Mouse (Mus musculus): ENCODE results near the gene Ddx25. TPM values are rescaled to one million over a fixed set of nuclear protein-coding genes. Genes with fewer than 3 reads are reported as not detected.
A peak's percentile ranks its signal among the peaks of the same experiment; 100 is the strongest.

Ddx25 gene
- polyA plus RNA-seq, 1 experiment from 2014 or later = 32.4 TPM

DNA sequence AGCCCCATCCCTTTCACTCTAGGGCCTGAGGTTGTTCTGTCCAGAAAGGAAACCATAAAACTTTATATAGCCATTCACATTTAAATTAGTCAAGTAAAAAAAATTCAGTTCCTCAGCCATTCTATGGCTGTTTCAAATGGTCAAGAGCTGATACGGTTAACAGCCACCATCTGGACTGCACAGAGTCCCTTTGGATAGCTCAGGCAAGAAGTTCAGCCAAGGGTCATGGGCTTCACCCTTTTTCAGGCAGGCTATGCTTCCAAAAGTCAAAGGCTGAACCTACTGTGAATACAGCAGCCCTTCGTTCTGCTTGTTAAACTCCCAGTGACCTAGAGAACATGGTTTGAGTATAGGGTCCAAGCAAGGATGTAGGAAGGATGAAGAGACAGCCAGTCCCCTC is 13.7 kb downstream of the Ddx25 start:
- Histone ChIP-seq H3K4me2 (ENCODE audit: low read length) (no peak overlapping the region), H3K36me3 (ENCODE audit: control insufficient read depth, insufficient read depth, low read length) (peaks cover 22% of the 10 kb centered on the region), H3K9ac (ENCODE audit: low read depth, low read length) (no peak overlapping the region), H3K4me3 (ENCODE audit: low read depth, low read length) (no peak overlapping the region), H3K4me1 (ENCODE audit: control insufficient read depth, insufficient read depth, low read length) (no peaks in the 10 kb centered on the region), H3K27me3 (ENCODE audit: control insufficient read depth, insufficient read depth, low read depth, low read length) (no peaks in the 10 kb centered on the region), H3K27ac (ENCODE audit: low read length) (no peak overlapping the region), H3K9me3 (replicated peaks; ENCODE audit: control insufficient read depth, low read length, poor library complexity, severe bottlenecking) (no peaks in the 10 kb centered on the region)
- 87% methylated on average over 2 of the region's 2 CpGs for WGBS
- ATAC-seq = no peak

DNA sequence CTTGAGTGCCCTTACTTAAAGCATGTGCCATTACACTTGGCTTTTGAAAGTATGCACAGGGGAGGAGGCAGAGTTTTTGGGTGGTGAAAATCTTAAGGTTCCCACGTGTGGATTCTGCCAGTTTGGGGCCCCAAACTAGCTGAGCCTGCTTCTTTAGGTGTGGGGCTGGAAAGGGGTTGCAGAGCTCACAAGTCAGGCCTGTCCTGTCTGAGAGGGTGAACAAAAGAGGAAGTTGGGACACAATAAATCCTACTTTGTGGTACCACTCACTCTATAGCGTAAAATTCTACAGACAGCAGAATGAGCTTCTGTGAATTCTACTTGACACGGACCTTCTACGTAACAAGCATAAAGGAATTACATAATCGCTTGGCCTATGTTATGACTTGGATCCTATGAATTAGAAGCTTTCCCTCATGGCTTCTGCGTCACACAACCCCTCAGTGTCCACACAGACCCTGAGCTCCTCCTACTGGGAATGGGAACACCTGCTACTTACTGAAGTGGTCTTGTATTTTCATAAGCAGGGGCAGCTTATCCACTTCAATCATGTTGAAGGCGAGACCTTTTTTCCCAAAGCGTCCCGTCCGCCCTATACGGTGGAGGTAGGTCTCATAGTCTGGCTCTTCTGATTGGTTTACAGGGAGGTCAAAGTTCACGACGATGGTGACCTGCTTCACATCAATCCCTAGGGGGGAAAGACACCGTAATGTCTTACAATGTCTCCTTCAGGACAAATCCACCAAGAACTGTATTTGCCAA is 15.0 kb downstream of the Ddx25 start:
- no peak for ATAC-seq
- H3K27me3 ChIP-seq (ENCODE audit: control insufficient read depth, insufficient read depth, low read depth, low read length) = no peaks in the 10 kb centered on the region
- H3K36me3 ChIP-seq (ENCODE audit: control insufficient read depth, insufficient read depth, low read length) = peaks cover 22% of the 10 kb centered on the region
- no peak overlapping the region for H3K9ac ChIP-seq (ENCODE audit: low read depth, low read length)
- H3K4me2 ChIP-seq (ENCODE audit: low read length) = no peak overlapping the region
- no peak overlapping the region for H3K4me3 ChIP-seq (ENCODE audit: low read depth, low read length)
- WGBS = 74% methylated on average over 14 of the region's 14 CpGs
- H3K9me3 ChIP-seq (replicated peaks; ENCODE audit: control insufficient read depth, low read length, poor library complexity, severe bottlenecking) = no peaks in the 10 kb centered on the region
- no peak overlapping the region for H3K27ac ChIP-seq (ENCODE audit: low read length)
- H3K4me1 ChIP-seq (ENCODE audit: control insufficient read depth, insufficient read depth, low read length) = no peaks in the 10 kb centered on the region

- Histone ChIP-seq H3K4me2 (ENCODE audit: low read length) (no peak overlapping the region), H3K9me3 (replicated peaks; ENCODE audit: control insufficient read depth, low read length, poor library complexity, severe bottlenecking) (no peaks in the 10 kb centered on the region), H3K36me3 (ENCODE audit: control insufficient read depth, insufficient read depth, low read length) (peaks cover 20% of the 10 kb centered on the region), H3K9ac (ENCODE audit: low read depth, low read length) (no peak overlapping the region), H3K4me1 (ENCODE audit: control insufficient read depth, insufficient read depth, low read length) (no peaks in the 10 kb centered on the region), H3K27me3 (ENCODE audit: control insufficient read depth, insufficient read depth, low read depth, low read length) (no peaks in the 10 kb centered on the region), H3K27ac (ENCODE audit: low read length) (no peak overlapping the region), H3K4me3 (ENCODE audit: low read depth, low read length) (no peak overlapping the region)
- no peak for ATAC-seq
- WGBS = 76% methylated on average over 6 of the region's 6 CpGs
Observed at GRCm38 (mm10) chr9:35541941-35542340, 16.4 kb downstream of the Ddx25 start.

DNA sequence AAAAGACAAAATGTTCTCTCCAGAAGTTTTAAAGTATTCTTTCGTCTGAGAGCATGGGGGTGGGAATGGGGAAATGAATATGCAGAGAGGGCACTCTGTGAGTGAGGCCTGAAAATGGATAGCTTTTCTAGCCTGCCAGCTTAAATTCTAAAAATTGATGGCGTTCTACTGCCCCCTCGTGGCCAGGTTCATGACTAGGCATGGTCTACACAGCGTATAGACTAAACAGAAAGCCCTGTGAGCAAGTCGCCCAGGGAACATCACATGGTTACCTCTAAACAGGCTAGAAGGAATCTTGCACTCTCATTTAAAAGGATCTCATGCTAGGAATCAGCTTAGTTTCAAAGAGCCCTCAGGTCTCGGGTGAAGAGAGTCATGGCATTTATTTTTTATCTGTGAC is 16.8 kb downstream of the Ddx25 start:
- no peaks in the 10 kb centered on the region for H3K27me3 ChIP-seq (ENCODE audit: control insufficient read depth, insufficient read depth, low read depth, low read length)
- H3K9ac ChIP-seq (ENCODE audit: low read depth, low read length) = no peak overlapping the region
- 10% methylated on average over 6 of the region's 6 CpGs for WGBS
- H3K27ac ChIP-seq (ENCODE audit: low read length) = no peak overlapping the region
- peaks cover 15% of the 10 kb centered on the region for H3K36me3 ChIP-seq (ENCODE audit: control insufficient read depth, insufficient read depth, low read length)
- no peak overlapping the region for H3K4me3 ChIP-seq (ENCODE audit: low read depth, low read length)
- no peaks in the 10 kb centered on the region for H3K4me1 ChIP-seq (ENCODE audit: control insufficient read depth, insufficient read depth, low read length)
- H3K4me2 ChIP-seq (ENCODE audit: low read length) = no peak overlapping the region
- ATAC-seq = peak; percentile 83
- no peaks in the 10 kb centered on the region for H3K9me3 ChIP-seq (replicated peaks; ENCODE audit: control insufficient read depth, low read length, poor library complexity, severe bottlenecking)

GRCm38 (mm10) chr9:35541024-35541423 is 17.3 kb downstream of the Ddx25 start:
- Histone ChIP-seq H3K27me3 (ENCODE audit: control insufficient read depth, insufficient read depth, low read depth, low read length) (no peaks in the 10 kb centered on the region), H3K9me3 (replicated peaks; ENCODE audit: control insufficient read depth, low read length, poor library complexity, severe bottlenecking) (no peaks in the 10 kb centered on the region), H3K4me2 (ENCODE audit: low read length) (no peak overlapping the region), H3K4me1 (ENCODE audit: control insufficient read depth, insufficient read depth, low read length) (no peaks in the 10 kb centered on the region), H3K4me3 (ENCODE audit: low read depth, low read length) (no peak overlapping the region), H3K27ac (ENCODE audit: low read length) (no peak overlapping the region), H3K36me3 (ENCODE audit: control insufficient read depth, insufficient read depth, low read length) (peaks cover 15% of the 10 kb centered on the region), H3K9ac (ENCODE audit: low read depth, low read length) (no peak overlapping the region)
- ATAC-seq = peak; percentile 44; the same call in 1 of the 2 replicates
- WGBS = 90% methylated on average over 5 of the region's 5 CpGs

- Histone ChIP-seq H3K9me3 (replicated peaks; ENCODE audit: control insufficient read depth, low read length, poor library complexity, severe bottlenecking) (no peaks in the 10 kb centered on the region), H3K4me2 (ENCODE audit: low read length) (no peak overlapping the region), H3K9ac (ENCODE audit: low read depth, low read length) (no peak overlapping the region), H3K4me3 (ENCODE audit: low read depth, low read length) (no peak overlapping the region), H3K4me1 (ENCODE audit: control insufficient read depth, insufficient read depth, low read length) (no peaks in the 10 kb centered on the region), H3K27me3 (ENCODE audit: control insufficient read depth, insufficient read depth, low read depth, low read length) (no peaks in the 10 kb centered on the region), H3K36me3 (ENCODE audit: control insufficient read depth, insufficient read depth, low read length) (peaks cover 12% of the 10 kb centered on the region), H3K27ac (ENCODE audit: low read length) (no peak overlapping the region)
- ATAC-seq = no peak
- WGBS = 75% methylated on average over 13 of the region's 13 CpGs
Observed at GRCm38 (mm10) chr9:35539001-35539750, 19.2 kb downstream of the Ddx25 start.

- no peaks in the 10 kb centered on the region for H3K9me3 ChIP-seq (replicated peaks; ENCODE audit: control insufficient read depth, low read length, poor library complexity, severe bottlenecking)
Observed at GRCm38 (mm10) chr9:35535876-35536275, 22.5 kb downstream of the Ddx25 start.

GRCm38 (mm10) chr9:35535110-35535509 is 23.2 kb downstream of the Ddx25 start:
- H3K36me3 ChIP-seq (ENCODE audit: control insufficient read depth, insufficient read depth, low read length) = 0 out of 2 replicates have a peak, but pooled peaks cover 2% of the 10 kb centered on the region
- no peaks in the 10 kb centered on the region for H3K9me3 ChIP-seq (replicated peaks; ENCODE audit: control insufficient read depth, low read length, poor library complexity, severe bottlenecking)
- no peak overlapping the region for H3K9ac ChIP-seq (ENCODE audit: low read depth, low read length)
- H3K27me3 ChIP-seq (ENCODE audit: control insufficient read depth, insufficient read depth, low read depth, low read length) = no peaks in the 10 kb centered on the region
- H3K4me1 ChIP-seq (ENCODE audit: control insufficient read depth, insufficient read depth, low read length) = no peaks in the 10 kb centered on the region
- no peak overlapping the region for H3K4me2 ChIP-seq (ENCODE audit: low read length)
- H3K27ac ChIP-seq (ENCODE audit: low read length) = no peak overlapping the region
- no peak overlapping the region for H3K4me3 ChIP-seq (ENCODE audit: low read depth, low read length)
- peak; percentile 90 for ATAC-seq
- 8% methylated on average over 2 of the region's 2 CpGs for WGBS

More at GRCm38 (mm10) chr9:35535876-35536275, 22.5 kb downstream of the Ddx25 start:
- no peak for ATAC-seq
- Histone ChIP-seq H3K27ac (ENCODE audit: low read length) (no peak overlapping the region), H3K36me3 (ENCODE audit: control insufficient read depth, insufficient read depth, low read length) (peaks cover 5% of the 10 kb centered on the region), H3K4me3 (ENCODE audit: low read depth, low read length) (no peak overlapping the region), H3K9ac (ENCODE audit: low read depth, low read length) (no peak overlapping the region), H3K4me2 (ENCODE audit: low read length) (no peak overlapping the region), H3K4me1 (ENCODE audit: control insufficient read depth, insufficient read depth, low read length) (no peaks in the 10 kb centered on the region), H3K27me3 (ENCODE audit: control insufficient read depth, insufficient read depth, low read depth, low read length) (no peaks in the 10 kb centered on the region)
- WGBS = 78% methylated on average over 4 of the region's 4 CpGs

- Histone ChIP-seq H3K4me2 (ENCODE audit: low read length) (no peak overlapping the region), H3K27ac (ENCODE audit: low read length) (no peak overlapping the region)
- WGBS = 80% methylated on average over 9 of the region's 9 CpGs
Observed at GRCm38 (mm10) chr9:35533266-35533665, 25.1 kb downstream of the Ddx25 start.

More at GRCm38 (mm10) chr9:35533266-35533665, 25.1 kb downstream of the Ddx25 start:
- Histone ChIP-seq H3K9ac (ENCODE audit: low read depth, low read length) (no peak overlapping the region), H3K4me3 (ENCODE audit: low read depth, low read length) (no peak overlapping the region), H3K36me3 (ENCODE audit: control insufficient read depth, insufficient read depth, low read length) (no peaks in the 10 kb centered on the region), H3K27me3 (ENCODE audit: control insufficient read depth, insufficient read depth, low read depth, low read length) (no peaks in the 10 kb centered on the region), H3K9me3 (replicated peaks; ENCODE audit: control insufficient read depth, low read length, poor library complexity, severe bottlenecking) (no peaks in the 10 kb centered on the region), H3K4me1 (ENCODE audit: control insufficient read depth, insufficient read depth, low read length) (no peaks in the 10 kb centered on the region)
- no peak for ATAC-seq

Data from midbrain, embryonic 16.5 days (tissue).